Mouse (Mus musculus): ENCODE measurements at regions not wholly inside any gene's neighbourhood (a gene's known extent, or its start where the extent isn't known, plus 50 kb on each side); places are given as distances from the start of the nearest gene placed in this dataset.

- DNase-seq (ENCODE audit: low spot score), result no peak
These were observed 126.8 kb upstream of the Bmp4 start for GRCm38 (mm10) chr14:46517258-46517657.

DNA sequence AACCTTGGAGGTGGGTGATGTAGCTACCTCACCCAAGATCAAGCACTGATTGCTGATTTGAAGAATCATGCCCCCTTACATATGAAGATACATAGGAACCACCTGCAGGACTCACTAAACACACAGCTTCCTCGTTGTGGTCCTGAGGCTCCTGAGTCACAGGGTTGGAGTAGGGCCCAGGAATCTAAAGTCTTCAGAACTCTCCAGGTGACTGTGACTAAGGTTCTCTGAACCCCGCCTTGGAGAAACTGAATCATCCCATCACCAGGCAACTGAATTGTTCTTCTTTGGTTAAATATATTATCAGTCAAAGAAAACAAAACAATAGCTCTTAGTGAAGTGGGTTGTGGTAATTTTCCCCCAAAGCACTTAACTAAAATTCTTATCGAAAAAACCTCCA, 125.8 kb upstream of the Bmp4 start:
- no peak for DNase-seq (ENCODE audit: low spot score)

DNA sequence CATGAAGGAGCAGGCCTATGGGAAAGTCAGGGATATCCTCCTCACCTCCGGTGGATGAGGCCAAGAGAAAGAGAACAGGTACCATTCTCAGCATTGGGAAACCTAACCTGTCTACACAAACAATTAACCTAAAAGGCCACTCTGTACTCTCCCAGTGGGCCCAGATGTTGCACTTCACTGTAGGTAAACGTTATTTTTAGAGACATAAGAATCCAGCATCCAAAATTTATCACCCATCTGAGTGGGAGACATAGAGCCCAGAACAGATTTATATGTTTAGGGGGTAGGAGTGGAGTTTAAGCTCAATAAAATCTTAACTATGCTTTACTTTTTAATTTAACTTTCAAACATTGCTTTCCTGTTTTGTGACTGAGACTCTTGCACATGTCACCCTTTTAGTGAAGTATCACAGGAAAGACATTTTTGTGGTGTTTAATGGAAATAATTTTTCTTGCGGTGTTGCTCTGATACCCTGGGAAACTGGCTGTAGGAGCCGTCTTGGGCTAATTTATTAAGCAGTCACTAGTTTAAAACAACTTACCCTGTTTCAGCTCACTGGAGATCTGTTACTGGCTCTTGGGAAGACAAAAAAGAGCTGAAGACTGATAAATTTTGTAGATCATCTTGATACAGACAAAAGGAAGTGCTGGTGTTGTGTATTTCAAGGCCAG, 123.9 kb upstream of the Bmp4 start:
- no peak for DNase-seq (ENCODE audit: low spot score)

GRCm38 (mm10) chr14:46512118-46512517, 121.6 kb upstream of the Bmp4 start:
- DNase-seq (ENCODE audit: low spot score), result no peak

- DNase-seq (ENCODE audit: low spot score), result no peak
These were observed 118.4 kb upstream of the Bmp4 start for GRCm38 (mm10) chr14:46508871-46509270.

DNA sequence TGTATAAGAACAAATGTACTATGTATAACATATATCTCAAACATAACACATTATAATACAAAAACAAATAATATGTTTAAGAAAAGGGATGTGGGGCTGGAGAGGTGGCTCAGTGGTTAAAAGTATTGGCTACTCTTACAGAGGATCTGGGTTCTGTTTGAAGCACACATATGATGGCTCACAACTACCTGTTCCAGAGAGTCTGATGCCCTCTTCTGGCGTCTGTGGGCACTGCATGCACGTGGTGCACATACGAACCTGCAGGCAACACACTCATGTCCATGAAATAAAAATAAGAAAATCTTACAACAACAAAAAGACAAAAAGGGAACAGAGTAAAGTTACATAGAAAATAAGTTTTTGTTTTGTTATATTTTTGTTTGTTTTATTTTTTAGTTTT, 114.8 kb upstream of the Bmp4 start:
- DNase-seq (ENCODE audit: low spot score), result no peak

DNA sequence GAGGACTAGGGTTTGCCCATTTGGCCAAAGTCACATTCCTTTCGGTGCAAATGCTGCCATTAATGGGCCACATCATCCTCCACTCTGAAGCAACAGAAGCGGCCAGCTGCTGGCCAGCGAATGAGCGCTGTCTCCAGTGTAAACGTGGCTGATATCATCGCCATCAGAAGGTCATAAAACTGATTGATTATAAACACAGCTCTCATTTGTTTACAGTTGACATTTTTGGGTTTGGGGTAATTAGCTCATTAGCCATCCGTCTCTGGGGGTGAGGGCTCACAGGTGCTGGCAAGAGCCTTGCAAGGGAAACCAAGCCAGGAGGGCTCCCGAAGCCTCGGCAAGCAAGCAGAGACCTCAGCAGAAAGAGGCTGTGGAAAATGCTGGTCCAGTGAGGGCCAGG, 101.1 kb upstream of the Bmp4 start:
- DNase-seq (ENCODE audit: low spot score), result no peak

- no peak for DNase-seq (ENCODE audit: low spot score)
These were observed 100.7 kb upstream of the Bmp4 start for GRCm38 (mm10) chr14:46491182-46491581.

DNA sequence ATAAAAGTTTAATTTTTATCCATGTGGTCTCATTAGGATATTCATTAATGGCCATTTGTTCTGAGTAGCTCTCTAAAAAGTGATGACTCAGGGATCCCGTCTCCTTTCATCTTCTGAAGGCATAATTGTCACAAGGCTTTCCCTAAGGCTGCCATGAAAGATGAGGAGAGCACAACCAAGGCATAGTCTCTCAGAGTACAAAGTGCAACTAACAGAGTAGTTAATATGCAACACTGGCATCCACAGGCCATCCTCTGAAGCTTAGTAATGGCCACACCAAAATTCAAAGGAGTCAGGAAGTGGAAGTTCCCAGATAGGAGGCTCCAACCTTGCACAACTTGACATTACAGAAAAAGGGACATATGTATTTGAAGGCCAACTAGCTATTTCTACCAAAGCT, 97.1 kb upstream of the Bmp4 start:
- no peak for DNase-seq (ENCODE audit: low spot score)

GRCm38 (mm10) chr14:46480396-46480795, 89.9 kb upstream of the Bmp4 start:
- DNase-seq (ENCODE audit: low spot score), result no peak

DNA sequence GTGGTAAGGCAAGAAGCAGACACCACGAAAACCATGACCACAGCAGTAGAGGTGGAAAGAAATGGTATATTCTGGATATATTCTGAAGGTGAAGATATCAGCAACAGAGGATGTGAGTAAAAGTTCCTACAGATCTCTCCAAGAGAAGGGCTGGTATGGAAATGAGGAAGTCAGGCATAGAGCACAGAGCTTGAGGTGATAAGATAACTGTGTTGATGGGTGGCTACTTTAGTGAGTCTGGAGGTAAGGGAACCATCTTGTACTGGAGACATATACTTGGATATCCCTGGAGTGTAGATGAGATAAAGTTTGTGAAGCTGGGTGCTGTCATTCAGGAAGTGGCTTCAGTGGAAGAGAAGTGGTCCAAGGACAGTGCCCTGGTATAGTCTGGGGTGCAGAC, 85.5 kb upstream of the Bmp4 start:
- DNase-seq (ENCODE audit: low spot score), result no peak

- DNase-seq (ENCODE audit: low spot score), result no peak
These were observed 72.5 kb upstream of the Bmp4 start for GRCm38 (mm10) chr14:46462967-46463366.

- DNase-seq (ENCODE audit: low spot score), result no peak
These were observed 71.5 kb upstream of the Bmp4 start for GRCm38 (mm10) chr14:46461960-46462359.

DNA sequence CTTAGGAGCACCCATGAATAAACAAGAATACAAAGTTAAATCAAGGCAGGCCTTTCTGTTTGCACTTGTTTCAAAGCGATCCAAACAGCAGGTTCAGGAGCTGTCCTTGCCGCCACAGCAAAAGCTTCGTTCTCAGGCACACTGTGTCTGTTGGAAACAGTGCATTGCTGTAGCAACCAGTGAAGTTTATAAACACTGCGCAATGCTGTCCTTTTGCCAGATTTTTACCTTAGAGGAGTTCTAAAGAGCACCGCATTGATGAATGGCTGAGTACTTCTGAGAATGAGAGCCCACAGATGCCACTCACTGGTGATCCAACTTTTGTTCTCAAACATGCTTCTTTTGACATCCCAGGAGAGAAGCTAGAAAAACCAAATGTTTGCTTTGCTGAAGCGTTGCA, 64.0 kb upstream of the Bmp4 start:
- no peak for DNase-seq (ENCODE audit: low spot score)

GRCm38 (mm10) chr14:46441696-46442095, 51.2 kb upstream of the Bmp4 start:
- DNase-seq (ENCODE audit: low spot score), result no peak

All from ovary, postnatal 14 days (tissue).